Mouse (Mus musculus) urinary bladder, postnatal 36 days (tissue): ENCODE data around the gene Pbp2.

Experiments
- DNase-seq, 2 experiments: peaks; one replicate each; pipeline ENCODE4 v3.0.0; 2022; ENCODE audit warnings: low spot score in 2 of 2, mixed read lengths in 1 of 2

Gene Pbp2

GRCm38 (mm10) chr6:135310305-135310704, at the start of gene Pbp2:
TSS of gene Pbp2 (minus strand) at chr6:135310405.
- no peak for DNase-seq

DNA sequence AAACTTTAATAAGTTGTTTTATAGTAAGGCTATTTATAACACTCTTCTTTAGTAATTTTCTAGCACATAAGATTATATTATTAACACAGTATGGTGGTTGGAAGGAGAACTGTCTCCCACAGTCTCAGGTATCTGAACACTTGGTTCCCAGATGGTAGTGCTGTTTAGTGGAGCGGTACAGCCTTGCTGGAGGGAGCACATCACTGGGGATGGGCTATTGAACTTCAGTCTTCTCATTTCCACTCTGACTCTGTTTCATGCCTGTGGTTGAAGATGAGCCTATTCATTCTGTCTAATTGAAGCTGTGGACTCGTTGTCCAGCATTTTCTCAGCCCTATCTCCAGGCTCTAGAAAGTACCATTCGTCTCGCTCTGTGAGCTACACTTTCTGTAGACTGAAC, 44.7 kb upstream of the Pbp2 start:
- no peak for DNase-seq

- DNase-seq: no peak
These were observed 42.3 kb upstream of the Pbp2 start for GRCm38 (mm10) chr6:135352537-135352936.

GRCm38 (mm10) chr6:135351638-135352302, 41.6 kb upstream of the Pbp2 start:
- no peak for DNase-seq

- no peak for DNase-seq
These were observed 30.8 kb upstream of the Pbp2 start for GRCm38 (mm10) chr6:135341076-135341378.

DNA sequence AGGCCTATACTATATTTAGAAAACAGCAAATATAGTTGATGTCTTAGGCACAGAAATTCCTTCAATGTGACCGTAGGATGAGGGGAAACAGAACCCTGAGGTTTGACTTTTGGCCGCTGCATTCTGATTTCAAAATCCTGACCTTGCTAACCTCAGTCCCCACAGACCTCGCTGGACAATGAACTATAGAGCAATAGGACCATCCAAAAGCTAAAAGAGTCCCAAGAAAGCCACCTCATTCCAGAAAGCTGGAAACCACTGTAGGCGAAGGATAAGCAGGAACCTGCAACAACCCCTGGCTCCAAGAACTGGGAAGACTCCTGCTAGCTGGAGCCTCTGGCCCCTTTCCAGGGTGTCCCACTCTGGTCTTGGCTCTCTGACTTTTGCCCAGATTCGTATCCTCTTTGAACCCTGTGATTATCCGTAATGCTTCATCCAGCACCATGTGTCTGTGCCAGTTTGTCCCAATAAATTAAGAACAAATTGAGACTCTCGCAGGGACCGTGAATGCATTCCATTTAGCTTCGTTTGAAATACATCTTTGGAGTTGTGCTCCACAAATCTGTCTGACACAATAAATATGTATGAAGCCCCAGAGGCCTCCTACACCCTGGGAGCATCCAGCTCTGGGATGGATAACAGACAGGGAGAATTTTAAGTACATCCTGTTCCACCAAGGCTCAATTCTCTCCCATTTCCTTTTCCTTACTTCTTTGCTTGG, 30.3 kb upstream of the Pbp2 start:
- peak in 1 of 2 experiments; percentile 33 for DNase-seq

DNA sequence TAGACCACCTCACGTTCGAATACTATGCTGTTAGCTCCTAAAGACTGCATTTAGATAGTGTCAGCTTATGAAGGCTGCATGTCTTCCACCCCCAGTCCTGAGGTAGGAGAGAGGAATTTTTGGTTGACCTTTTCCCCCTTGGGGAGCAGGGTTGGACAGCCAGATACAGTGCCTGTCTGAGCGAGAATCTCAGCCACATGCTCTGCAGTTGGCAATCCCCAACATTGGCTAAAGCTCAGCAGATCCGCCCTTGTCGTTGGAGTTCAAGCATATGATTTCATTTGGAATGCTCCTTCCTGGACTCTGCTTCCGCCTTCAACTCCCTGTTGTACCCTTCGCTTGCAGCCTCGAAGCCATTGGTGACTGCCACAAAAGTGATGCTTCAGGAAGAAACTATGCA, 26.2 kb upstream of the Pbp2 start:
- peak in 1 of 2 experiments; percentile 15 for DNase-seq

DNA sequence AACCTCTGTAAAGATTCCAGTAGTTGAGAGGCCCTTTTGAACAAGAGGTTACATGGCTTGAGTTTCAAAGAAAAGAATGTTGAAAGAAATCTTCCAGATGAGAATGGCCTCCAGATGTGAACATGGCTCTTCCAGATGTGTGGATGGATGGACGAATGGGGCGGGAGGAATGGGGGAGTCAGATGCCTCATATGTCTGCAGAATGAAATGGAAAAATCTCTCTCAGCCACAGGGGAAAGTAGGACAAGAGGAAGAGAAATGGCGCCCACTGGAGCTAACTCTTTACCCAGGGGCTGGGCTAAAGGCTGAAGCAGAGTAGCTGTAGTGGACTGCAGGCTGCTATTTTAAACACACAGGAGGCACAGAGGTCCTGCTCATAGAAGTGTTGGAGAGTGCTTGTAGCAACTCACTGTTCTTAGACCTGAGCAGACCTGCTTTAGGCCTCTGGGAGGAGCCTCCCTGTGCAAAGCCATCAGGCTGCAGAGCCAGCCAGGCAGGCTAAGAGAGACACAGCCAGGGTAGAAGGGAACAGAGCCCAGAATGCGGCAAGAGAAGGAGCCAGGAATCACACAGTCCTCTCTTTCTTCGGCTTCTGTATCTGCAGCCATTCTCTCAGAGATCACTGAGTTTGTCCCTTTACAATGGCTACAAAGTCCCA, 23.9 kb upstream of the Pbp2 start:
- DNase-seq: peak in 1 of 2 experiments; percentile 30

- no peak for DNase-seq
These were observed 22.6 kb upstream of the Pbp2 start for GRCm38 (mm10) chr6:135332737-135333281.

DNA sequence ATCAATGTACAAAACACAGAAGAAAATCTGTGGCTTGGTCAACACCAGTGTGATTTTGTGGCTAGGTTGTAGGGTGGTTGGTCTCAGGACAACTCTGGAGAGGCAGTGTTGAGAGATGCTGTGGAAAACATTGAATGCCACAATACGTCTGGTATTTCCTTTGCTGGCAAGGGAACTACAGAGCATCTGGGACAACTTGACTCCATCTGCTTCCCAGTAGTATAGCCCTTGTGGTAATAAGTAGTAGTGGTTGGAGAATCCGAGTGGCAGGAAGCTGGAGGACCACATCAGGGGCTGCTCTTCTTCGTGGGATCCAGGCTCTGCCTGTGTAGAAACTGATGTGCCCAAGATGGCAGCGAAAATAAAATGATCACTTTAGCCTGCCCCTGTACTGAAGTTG, 21.7 kb upstream of the Pbp2 start:
- DNase-seq: no peak

- no peak for DNase-seq
These were observed 16.6 kb upstream of the Pbp2 start for GRCm38 (mm10) chr6:135326847-135327246.

DNA sequence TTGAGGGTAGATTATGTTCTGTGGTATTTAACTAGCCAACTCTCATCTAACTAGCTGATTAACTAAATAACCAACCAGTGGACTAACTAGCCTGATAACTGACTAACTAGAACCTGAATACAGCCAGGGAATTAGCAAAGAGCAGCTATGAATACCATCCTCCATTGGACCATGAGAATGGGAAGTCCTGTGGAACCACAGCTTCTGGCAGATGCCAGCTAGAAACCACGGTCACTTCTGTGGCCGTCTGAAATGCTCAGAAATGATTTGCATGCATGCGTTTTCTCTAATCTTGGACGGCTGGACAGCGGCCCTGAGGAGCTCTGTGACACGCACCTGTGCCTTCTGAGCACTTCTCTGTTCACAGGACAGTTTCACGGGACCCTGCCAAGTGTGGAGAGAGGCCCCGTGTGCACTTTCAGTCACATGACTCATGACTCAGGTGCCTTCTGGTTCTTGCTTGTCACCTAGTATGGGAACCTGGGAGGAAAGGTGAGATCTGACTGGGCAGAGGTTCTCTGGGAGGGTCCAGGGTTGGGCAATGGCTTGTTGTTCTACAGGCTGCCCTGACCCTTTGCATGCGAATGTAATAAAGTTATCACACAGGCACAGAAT, 14.6 kb upstream of the Pbp2 start:
- peak in 1 of 2 experiments; percentile 29 for DNase-seq

DNA sequence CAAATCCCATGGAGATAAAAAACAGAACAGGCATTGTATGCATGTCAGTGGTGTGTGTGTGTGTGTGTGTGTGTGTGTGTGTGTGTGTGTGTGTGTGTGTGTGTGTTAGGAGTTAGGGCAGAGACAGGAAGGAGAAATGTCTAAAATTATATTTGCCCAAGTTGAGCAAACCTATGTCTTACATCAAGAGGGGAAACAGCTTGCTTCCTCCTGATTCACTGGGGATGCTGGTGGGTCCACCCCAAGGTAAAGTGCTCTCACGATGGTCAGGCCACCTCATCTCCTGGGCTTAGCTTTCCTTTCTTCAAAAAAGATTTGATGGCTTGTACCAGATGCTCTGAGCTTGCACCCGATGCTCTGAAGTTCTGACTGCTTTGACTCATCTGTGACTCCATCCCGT, 13.9 kb upstream of the Pbp2 start:
- DNase-seq: no peak

DNA sequence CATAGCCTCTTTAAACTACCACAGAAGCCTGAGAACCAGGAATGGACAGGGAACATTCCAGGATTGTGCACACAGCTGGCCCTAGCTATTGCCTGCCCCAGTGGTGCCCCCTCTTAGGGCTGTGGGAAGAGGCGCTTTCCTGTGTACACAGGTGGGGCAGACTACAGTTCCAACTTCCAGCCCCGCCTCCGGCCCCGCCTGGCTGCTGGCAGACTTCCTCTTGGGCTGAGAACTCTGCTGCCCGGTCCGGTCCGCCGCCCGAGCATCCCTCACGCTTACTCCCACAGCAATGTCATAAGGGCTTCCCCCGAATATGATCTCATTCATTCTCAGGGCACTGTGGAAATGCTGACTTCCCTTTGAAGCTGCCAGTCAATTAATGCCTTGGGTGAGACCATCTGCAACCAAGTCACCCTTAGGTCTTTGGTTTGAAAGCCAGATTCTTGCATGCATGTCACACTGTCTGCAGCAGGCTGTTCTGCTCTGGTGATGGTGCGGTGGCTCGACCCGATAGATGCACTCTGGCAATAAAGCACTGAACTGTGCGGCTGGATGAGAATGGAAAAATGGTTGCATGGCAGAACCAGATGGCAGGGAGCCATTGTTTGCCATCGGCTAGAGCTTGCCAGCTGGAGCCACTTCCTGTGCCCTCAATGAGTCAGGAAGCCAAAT, 13.2 kb upstream of the Pbp2 start:
- DNase-seq: peak; percentile 73 to 77

DNA sequence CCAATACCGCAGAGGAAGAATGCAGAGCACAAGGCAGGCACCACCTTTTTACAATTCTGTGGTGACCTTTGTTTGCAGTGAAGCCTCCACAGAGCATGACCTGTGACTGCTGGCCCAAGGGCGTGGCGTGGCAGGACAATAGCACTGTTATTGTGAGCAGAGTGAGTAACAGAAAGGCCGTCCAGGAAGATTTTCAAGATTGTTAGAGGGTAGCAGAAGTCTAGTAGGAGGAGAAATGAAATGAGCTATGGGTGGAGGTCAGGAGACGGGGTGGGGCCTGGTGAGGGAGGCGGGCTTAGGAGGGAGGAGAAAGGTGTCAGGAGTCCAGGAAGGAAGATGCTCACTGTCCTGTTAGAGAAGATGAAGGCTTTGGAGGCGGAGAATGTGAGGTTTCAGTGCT, 12.5 kb upstream of the Pbp2 start:
- no peak for DNase-seq

DNA sequence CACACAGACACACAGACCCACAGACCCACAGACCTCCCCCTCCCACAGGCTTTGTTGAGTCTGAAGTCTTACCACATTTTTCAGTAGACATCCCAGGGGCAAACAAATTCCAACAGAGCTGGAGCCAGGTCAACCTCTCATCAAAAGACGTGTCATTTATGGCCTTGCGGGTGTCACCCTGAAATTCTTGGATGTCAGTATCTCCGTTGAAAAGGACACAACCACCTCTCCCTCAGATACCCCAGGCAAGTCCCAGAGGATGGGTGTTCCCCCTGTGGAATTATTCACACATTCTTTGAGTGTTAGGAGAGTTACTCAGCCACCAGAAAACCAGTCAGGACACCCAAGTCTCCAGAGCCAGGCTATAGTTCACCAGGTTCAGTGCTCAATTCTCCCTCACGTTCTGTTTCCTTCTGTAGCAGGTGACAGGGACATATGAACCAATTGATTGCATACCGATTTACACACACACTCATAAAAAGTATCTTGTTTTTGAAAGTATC, 9.3 kb upstream of the Pbp2 start:
- no peak for DNase-seq

- no peak for DNase-seq
These were observed 5.9 kb upstream of the Pbp2 start for GRCm38 (mm10) chr6:135316141-135316540.

GRCm38 (mm10) chr6:135313981-135314380, 3.8 kb upstream of the Pbp2 start:
- DNase-seq: no peak

GRCm38 (mm10) chr6:135312038-135312437, 1.8 kb upstream of the Pbp2 start:
- no peak for DNase-seq

GRCm38 (mm10) chr6:135304576-135305260, 5.5 kb downstream of the Pbp2 start:
- DNase-seq: peak in 1 of 2 experiments; percentile 39
